Mouse (Mus musculus): ENCODE data around the gene Gpr89. TPM values are rescaled to one million over a fixed set of nuclear protein-coding genes. Genes with fewer than 3 reads are reported as not detected.
A peak's percentile ranks its signal among the peaks of the same experiment; 100 is the strongest.

Gene Gpr89
- polyA plus RNA-seq, 1 experiment from 2014 or later, result 34.1 TPM

DNA sequence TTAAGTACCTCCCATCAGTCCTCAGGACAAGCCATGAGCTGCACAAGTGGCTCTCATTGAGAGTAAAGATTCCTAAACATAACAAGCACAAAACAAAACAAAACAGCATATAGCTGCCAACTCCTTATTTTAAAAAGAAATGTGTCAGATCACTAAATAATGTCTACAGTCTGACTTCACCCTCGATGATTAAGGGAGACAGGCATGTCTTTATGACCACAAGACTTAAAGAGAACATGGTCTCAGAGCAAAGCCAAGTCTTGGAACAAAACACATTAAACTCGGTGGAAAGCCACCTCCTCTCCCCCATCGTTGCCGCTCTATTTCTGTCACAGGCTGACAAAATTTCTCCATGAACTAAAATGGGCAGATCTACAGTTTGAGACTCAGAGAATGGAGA is 19.5 kb upstream of the Gpr89 start:
- Histone ChIP-seq H3K4me3 (ENCODE audit: low read depth, low read length) (no peak overlapping the region), H3K27ac (ENCODE audit: low read depth, low read length) (no peak overlapping the region), H3K4me2 (ENCODE audit: low read depth) (no peak overlapping the region), H3K36me3 (ENCODE audit: control insufficient read depth, insufficient read depth, low read length) (no peaks in the 10 kb centered on the region), H3K4me1 (ENCODE audit: control insufficient read depth, insufficient read depth, low read length) (no peaks in the 10 kb centered on the region), H3K9ac (ENCODE audit: low read length) (no peak overlapping the region), H3K9me3 (ENCODE audit: control insufficient read depth, low read length) (no peaks in the 10 kb centered on the region), H3K27me3 (ENCODE audit: control insufficient read depth, insufficient read depth, low read length) (no peaks in the 10 kb centered on the region)
- DNase-seq (ENCODE audit: low spot score) (no peak), ATAC-seq (ENCODE audit: insufficient read depth, low FRiP score, low TSS enrichment) (no peak)
- 91% methylated on average over 4 of the region's 4 CpGs for WGBS

DNA sequence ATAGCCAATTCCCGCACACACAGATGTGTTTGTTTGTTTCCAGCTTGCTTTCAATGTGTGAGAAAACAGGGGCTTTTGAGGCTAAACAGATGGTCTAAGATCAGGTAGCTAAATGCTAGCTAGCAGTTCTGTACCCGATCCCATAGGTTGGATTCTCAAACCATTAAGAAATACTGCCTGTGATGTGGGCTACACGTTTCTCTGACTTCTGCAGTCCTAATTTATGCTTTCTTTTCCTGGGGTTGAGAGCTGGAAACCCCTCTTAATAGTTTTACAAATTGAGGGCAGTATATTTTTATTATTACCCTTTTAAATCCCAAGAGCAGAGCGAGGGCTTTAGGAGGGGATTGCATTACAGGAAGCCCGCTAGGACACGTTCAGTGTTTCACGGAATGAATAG is 15.8 kb upstream of the Gpr89 start:
- H3K4me3 ChIP-seq (ENCODE audit: low read depth, low read length), result no peak overlapping the region
- H3K4me2 ChIP-seq (ENCODE audit: low read depth), result no peak overlapping the region
- no peaks in the 10 kb centered on the region for H3K4me1 ChIP-seq (ENCODE audit: control insufficient read depth, insufficient read depth, low read length)
- H3K36me3 ChIP-seq (ENCODE audit: control insufficient read depth, insufficient read depth, low read length), result no peaks in the 10 kb centered on the region
- ATAC-seq (ENCODE audit: insufficient read depth, low FRiP score, low TSS enrichment), result no peak
- no peaks in the 10 kb centered on the region for H3K9me3 ChIP-seq (ENCODE audit: control insufficient read depth, low read length)
- no peak for DNase-seq (ENCODE audit: low spot score)
- H3K9ac ChIP-seq (ENCODE audit: low read length), result no peak overlapping the region
- H3K27me3 ChIP-seq (ENCODE audit: control insufficient read depth, insufficient read depth, low read length), result no peaks in the 10 kb centered on the region
- H3K27ac ChIP-seq (ENCODE audit: low read depth, low read length), result no peak overlapping the region
- 62% methylated on average over 7 of the region's 7 CpGs for WGBS

DNA sequence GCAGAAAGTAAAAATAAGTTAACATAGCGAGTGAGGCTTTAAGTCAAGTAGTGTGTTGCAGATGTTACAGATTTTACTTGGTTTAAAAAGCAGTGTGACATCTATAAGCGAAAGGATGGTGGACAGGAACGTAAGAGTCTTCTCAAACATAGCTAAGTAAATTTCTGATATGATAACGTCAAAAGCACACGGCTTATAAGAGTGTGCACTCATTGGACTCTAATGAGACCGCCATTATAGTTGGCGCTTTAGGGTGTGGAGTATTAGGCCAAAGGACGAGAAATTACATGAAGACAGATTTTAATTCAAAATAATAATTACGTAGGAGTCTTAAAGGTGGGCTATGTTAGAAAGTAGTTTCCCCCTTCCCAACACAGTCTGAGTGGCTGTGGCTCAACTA is 446 bp upstream of the Gpr89 start:
- H3K9ac ChIP-seq (ENCODE audit: low read length), result peak overlapping the region; percentile 87; the same call in 1 of the 2 replicates
- H3K27me3 ChIP-seq (ENCODE audit: control insufficient read depth, insufficient read depth, low read length), result no peaks in the 10 kb centered on the region
- no peaks in the 10 kb centered on the region for H3K36me3 ChIP-seq (ENCODE audit: control insufficient read depth, insufficient read depth, low read length)
- H3K4me3 ChIP-seq (ENCODE audit: low read depth, low read length), result peak overlapping the region; percentile 92
- WGBS, result 54% methylated on average over 9 of the region's 9 CpGs
- peaks cover 4% of the 10 kb centered on the region for H3K4me1 ChIP-seq (ENCODE audit: control insufficient read depth, insufficient read depth, low read length)
- peak overlapping the region; percentile 90 for H3K4me2 ChIP-seq (ENCODE audit: low read depth)
- peak; percentile 20; the same call in 1 of the 2 replicates for ATAC-seq (ENCODE audit: insufficient read depth, low FRiP score, low TSS enrichment)
- H3K9me3 ChIP-seq (ENCODE audit: control insufficient read depth, low read length), result no peaks in the 10 kb centered on the region
- H3K27ac ChIP-seq (ENCODE audit: low read depth, low read length), result no peak overlapping the region
- no peak for DNase-seq (ENCODE audit: low spot score)

DNA sequence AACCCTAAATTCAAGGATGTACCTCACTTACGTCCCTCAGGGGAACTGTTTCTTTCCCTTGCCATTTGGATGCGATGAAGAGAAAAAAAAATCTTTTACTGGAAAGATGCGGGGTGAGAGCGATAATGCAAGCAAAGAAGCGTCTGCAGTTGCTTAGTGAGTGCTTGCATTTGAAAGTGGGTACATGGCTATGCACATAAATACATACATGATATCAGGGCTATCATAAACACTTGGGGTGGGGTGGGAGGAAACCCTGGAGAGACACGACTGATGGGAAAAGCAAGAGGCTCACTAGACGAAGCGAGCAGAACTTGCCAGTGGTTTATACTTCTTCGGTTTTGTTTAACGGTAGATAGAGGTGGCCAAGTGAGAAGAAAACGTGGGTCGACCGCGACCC is 753 bp downstream of the Gpr89 start, which contains the start of gene Gja5:
Gja5 (plus strand) TSS at position 301 of the 400 bp plus-strand sequence.
- no peak within 1 kb of the TSS for H3K27ac ChIP-seq (ENCODE audit: low read depth, low read length)
- peak within 1 kb of the TSS; percentile 92 for H3K4me3 ChIP-seq (ENCODE audit: low read depth, low read length)
- 14% methylated on average over 14 of the region's 14 CpGs for WGBS
- ATAC-seq (ENCODE audit: insufficient read depth, low FRiP score, low TSS enrichment) (no peak), DNase-seq (ENCODE audit: low spot score) (no peak)
- H3K9me3 ChIP-seq (ENCODE audit: control insufficient read depth, low read length), result no peaks in the 10 kb centered on the region
- peak within 1 kb of the TSS; percentile 90 for H3K4me2 ChIP-seq (ENCODE audit: low read depth)
- H3K36me3 ChIP-seq (ENCODE audit: control insufficient read depth, insufficient read depth, low read length), result no peaks in the 10 kb centered on the region
- H3K27me3 ChIP-seq (ENCODE audit: control insufficient read depth, insufficient read depth, low read length), result no peaks in the 10 kb centered on the region
- peak within 1 kb of the TSS; percentile 87 for H3K9ac ChIP-seq (ENCODE audit: low read length)
- peaks cover 4% of the 10 kb centered on the region for H3K4me1 ChIP-seq (ENCODE audit: control insufficient read depth, insufficient read depth, low read length)

DNA sequence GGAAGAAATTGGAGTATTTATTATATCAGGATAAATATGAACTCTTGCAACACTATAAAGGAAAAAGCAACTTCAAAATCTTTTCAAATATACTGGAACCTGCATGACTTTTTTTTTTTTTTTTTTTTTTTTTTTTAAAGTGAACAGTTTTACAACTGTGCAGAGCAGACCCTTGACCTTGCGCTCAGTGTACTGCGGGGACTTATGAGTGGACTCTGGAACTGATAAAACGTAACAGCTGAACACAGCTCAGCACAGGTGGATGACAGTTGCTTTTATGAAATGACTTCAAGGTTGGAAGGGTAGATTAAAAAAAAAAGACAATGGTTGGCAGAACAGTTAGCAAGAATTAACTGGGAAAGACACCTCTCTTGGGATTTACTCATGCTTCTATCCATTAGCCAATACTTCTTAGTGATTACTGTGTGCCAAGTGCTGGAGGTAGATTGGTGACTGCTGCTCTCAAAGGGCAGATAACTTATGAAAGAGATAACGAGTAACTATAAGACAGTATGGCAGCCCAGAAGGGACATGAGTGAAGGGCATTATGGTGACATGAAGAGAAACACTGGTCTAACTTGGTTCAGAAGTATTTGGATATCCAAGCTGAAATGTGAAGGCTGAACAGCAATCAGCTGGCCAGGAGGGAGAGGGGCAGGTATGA is 2.7 kb downstream of the Gpr89 start:
- Histone ChIP-seq H3K36me3 (ENCODE audit: control insufficient read depth, insufficient read depth, low read length) (no peaks in the 10 kb centered on the region), H3K27me3 (ENCODE audit: control insufficient read depth, insufficient read depth, low read length) (no peaks in the 10 kb centered on the region)
- 90% methylated on average over 4 of the region's 4 CpGs for WGBS

DNA sequence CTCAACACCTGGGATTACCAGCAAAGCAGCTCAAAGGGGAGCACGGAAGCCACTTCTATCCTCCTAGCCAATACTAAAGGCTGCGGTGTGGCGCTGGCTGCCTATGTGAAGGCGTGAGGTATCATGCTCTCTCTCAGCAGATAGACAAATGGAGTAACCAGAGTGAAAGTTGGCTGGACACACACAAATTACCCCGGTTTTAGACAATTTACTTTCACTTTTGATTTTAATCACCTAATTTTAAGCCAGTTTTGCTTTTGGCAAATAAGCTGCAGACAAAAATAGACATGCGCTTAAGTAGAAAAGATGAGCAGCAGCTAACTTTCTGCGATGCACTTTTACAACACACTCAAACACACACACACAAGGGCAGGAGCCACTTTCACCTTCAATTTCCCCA is 21.5 kb downstream of the Gpr89 start:
- peaks cover 9% of the 10 kb centered on the region for H3K36me3 ChIP-seq (ENCODE audit: control insufficient read depth, insufficient read depth, low read length)

More for the DNA sequence above, 2.7 kb downstream of the Gpr89 start:
- Histone ChIP-seq H3K27ac (ENCODE audit: low read depth, low read length) (no peak overlapping the region), H3K9ac (ENCODE audit: low read length) (no peak overlapping the region), H3K4me3 (ENCODE audit: low read depth, low read length) (no peak overlapping the region), H3K4me2 (ENCODE audit: low read depth) (no peak overlapping the region), H3K4me1 (ENCODE audit: control insufficient read depth, insufficient read depth, low read length) (peaks cover 4% of the 10 kb centered on the region), H3K9me3 (ENCODE audit: control insufficient read depth, low read length) (no peaks in the 10 kb centered on the region)
- no peak for ATAC-seq (ENCODE audit: insufficient read depth, low FRiP score, low TSS enrichment)
- DNase-seq (ENCODE audit: low spot score), result no peak

DNA sequence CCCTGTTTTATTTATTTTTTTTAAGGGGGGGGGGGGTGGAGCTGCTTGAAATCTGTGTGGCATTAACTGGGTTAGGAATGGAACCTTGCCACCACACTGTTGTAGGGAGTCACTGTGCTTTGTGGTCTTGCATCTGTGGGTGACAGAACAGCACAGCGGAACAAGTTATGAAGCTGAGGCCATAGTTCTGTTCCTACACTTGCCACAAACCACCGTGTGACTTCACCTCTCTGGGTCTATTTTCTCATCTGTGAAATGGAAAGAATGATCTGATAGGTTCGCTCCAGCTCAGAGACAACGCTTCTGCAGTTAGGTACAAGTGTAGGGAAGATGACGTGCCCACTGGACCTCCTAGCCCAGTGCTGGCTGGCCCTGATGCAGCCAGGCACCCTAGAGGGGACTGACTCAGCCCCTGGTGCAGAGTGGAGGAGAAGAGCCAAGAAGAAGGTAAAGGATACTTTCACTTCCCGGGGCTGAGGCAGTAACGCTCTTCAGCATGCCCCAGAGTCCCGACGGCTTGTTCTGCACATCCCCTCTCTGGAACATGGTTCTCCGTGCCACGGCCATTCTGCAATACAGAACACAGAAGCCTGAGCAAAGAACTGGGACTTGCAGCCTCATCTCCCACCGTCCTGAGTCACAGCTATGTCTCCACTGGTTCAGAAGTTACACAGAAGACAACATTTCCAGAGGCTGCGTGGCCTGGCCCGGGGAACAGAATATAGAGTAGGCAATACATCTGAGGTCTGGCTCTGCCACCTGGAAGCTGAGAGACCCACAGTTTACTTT is 22.9 kb downstream of the Gpr89 start:
- Histone ChIP-seq H3K27me3 (ENCODE audit: control insufficient read depth, insufficient read depth, low read length) (no peaks in the 10 kb centered on the region), H3K27ac (ENCODE audit: low read depth, low read length) (no peak overlapping the region), H3K4me2 (ENCODE audit: low read depth) (no peak overlapping the region), H3K9me3 (ENCODE audit: control insufficient read depth, low read length) (no peaks in the 10 kb centered on the region), H3K4me1 (ENCODE audit: control insufficient read depth, insufficient read depth, low read length) (no peaks in the 10 kb centered on the region; the same call in 1 of the 2 replicates), H3K4me3 (ENCODE audit: low read depth, low read length) (no peak overlapping the region), H3K36me3 (ENCODE audit: control insufficient read depth, insufficient read depth, low read length) (peaks cover 9% of the 10 kb centered on the region), H3K9ac (ENCODE audit: low read length) (no peak overlapping the region)
- DNase-seq (ENCODE audit: low spot score) (no peak), ATAC-seq (ENCODE audit: insufficient read depth, low FRiP score, low TSS enrichment) (no peak)
- 95% methylated on average over 14 of the region's 14 CpGs for WGBS

More for the DNA sequence above, 21.5 kb downstream of the Gpr89 start:
- H3K4me1 ChIP-seq (ENCODE audit: control insufficient read depth, insufficient read depth, low read length), result no peaks in the 10 kb centered on the region
- no peak overlapping the region for H3K9ac ChIP-seq (ENCODE audit: low read length)
- H3K27me3 ChIP-seq (ENCODE audit: control insufficient read depth, insufficient read depth, low read length), result no peaks in the 10 kb centered on the region
- H3K27ac ChIP-seq (ENCODE audit: low read depth, low read length), result no peak overlapping the region
- H3K4me2 ChIP-seq (ENCODE audit: low read depth), result no peak overlapping the region
- ATAC-seq (ENCODE audit: insufficient read depth, low FRiP score, low TSS enrichment) (no peak), DNase-seq (ENCODE audit: low spot score) (no peak)
- WGBS, result 94% methylated on average over 7 of the region's 7 CpGs
- H3K4me3 ChIP-seq (ENCODE audit: low read depth, low read length), result no peak overlapping the region
- no peaks in the 10 kb centered on the region for H3K9me3 ChIP-seq (ENCODE audit: control insufficient read depth, low read length)

DNA sequence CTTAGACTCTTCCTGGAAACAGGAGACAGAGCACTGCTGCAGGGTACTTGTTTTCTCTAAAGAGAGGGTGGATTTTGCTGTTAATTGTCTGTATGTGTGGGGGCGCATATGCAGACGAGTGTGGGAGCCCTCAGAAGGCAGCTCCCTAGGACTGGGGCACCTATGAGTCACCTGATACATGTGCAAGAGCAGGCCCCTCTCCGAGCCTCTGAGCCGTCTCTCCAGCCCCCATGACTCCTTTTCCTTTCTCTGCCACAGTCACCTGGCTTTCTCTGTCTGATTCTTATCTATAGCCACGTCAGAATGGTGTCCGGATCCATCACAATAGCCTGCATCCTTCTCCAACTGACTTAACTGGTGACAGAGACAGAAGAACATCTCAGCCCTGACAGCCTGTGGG is 23.6 kb downstream of the Gpr89 start:
- H3K4me2 ChIP-seq (ENCODE audit: low read depth), result no peak overlapping the region
- peaks cover 9% of the 10 kb centered on the region for H3K36me3 ChIP-seq (ENCODE audit: control insufficient read depth, insufficient read depth, low read length)
- no peaks in the 10 kb centered on the region; the same call in 1 of the 2 replicates for H3K4me1 ChIP-seq (ENCODE audit: control insufficient read depth, insufficient read depth, low read length)
- DNase-seq (ENCODE audit: low spot score) (no peak), ATAC-seq (ENCODE audit: insufficient read depth, low FRiP score, low TSS enrichment) (no peak)
- H3K27me3 ChIP-seq (ENCODE audit: control insufficient read depth, insufficient read depth, low read length), result no peaks in the 10 kb centered on the region
- no peak overlapping the region for H3K9ac ChIP-seq (ENCODE audit: low read length)
- no peak overlapping the region for H3K27ac ChIP-seq (ENCODE audit: low read depth, low read length)
- WGBS, result 87% methylated on average over 6 of the region's 6 CpGs
- H3K9me3 ChIP-seq (ENCODE audit: control insufficient read depth, low read length), result no peaks in the 10 kb centered on the region
- H3K4me3 ChIP-seq (ENCODE audit: low read depth, low read length), result no peak overlapping the region
